In the genomic region with DNA sequence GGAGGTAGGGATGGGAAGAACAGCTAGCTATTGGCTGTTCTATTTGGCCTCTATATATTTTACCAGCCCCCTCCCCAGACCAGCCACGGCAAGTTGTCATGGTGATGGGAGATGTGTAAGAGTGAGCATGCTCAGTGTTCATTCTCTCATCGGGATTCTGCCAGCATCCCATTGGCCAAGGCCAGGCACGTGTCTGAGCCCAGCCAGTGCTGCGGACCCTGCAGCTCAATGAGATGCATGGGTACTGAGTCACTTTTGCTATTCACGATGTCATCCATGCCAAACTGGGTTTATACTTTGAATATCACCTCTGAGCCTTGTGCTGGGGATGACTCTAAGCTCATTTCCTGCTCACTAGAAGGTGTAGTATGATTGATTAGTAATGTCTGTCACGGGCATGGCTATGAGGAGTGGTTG, we compare ENCODE assay signal across 13 mouse cellular contexts. TPM values are rescaled to one million over a fixed set of nuclear protein-coding genes. Genes with fewer than 3 reads are reported as not detected.
DNase-seq lines count a peak whose midpoint lies in the region; ATAC-seq lines count a peak whose summit lies in the region.
"Had no signal": no experiment of that assay in that cellular context is flagged by ENCODE, and none has a peak within 500 bp of the region (broad histone marks: within the 10 kb centered on the region; RNA-seq: fewer than 3 reads in every experiment).

No protein-coding gene starts in this region.

- H3K4me2 ChIP-seq in midbrain, embryonic 12.5 days (replicated peaks), result no peak overlapping the region
- no peak overlapping the region for H3K4me2 ChIP-seq in midbrain, embryonic 11.5 days
- no peak overlapping the region for H3K4me2 ChIP-seq in midbrain, embryonic 16.5 days (ENCODE audit: low read length)
- H3K4me2 ChIP-seq: embryonic facial prominence, embryonic 15.5 days had no signal

- H3K27me3 ChIP-seq in midbrain, embryonic 12.5 days, result no peaks in the 10 kb centered on the region
- no peaks in the 10 kb centered on the region for H3K27me3 ChIP-seq in midbrain, embryonic 11.5 days (ENCODE audit: control insufficient read depth, insufficient read depth, low read length)
- no peaks in the 10 kb centered on the region for H3K27me3 ChIP-seq in midbrain, embryonic 16.5 days (ENCODE audit: control insufficient read depth, insufficient read depth, low read depth, low read length)
- H3K27me3 ChIP-seq: embryonic facial prominence, embryonic 15.5 days had no signal

- intact Hi-C loops in gastrocnemius, postnatal 36 days (cut with DNase I), result no loop called here
- intact Hi-C loops in heart, postnatal 14 days (cut with DNase I), result no loop called here

- ATAC-seq in midbrain, embryonic 12.5 days (ENCODE audit: low FRiP score, low read depth), result peak; percentile 47; the same call in 1 of the 2 replicates
- no peak for ATAC-seq in midbrain, embryonic 11.5 days (ENCODE audit: low FRiP score)
- ATAC-seq in midbrain, embryonic 16.5 days, result peak; percentile 95

- no peaks in the 10 kb centered on the region for H3K36me3 ChIP-seq in midbrain, embryonic 12.5 days
- H3K36me3 ChIP-seq in midbrain, embryonic 11.5 days (ENCODE audit: control insufficient read depth, insufficient read depth, low read length), result no peaks in the 10 kb centered on the region
- no peaks in the 10 kb centered on the region for H3K36me3 ChIP-seq in midbrain, embryonic 16.5 days (ENCODE audit: control insufficient read depth, insufficient read depth, low read length)
- H3K36me3 ChIP-seq: embryonic facial prominence, embryonic 15.5 days had no signal

- no peak overlapping the region for H3K27ac ChIP-seq in midbrain, embryonic 12.5 days (replicated peaks)
- no peak overlapping the region for H3K27ac ChIP-seq in midbrain, embryonic 11.5 days (ENCODE audit: low read depth, low read length)
- H3K27ac ChIP-seq in midbrain, embryonic 16.5 days (ENCODE audit: low read length), result peak overlapping the region; percentile 33; the same call in 1 of the 2 replicates
- H3K27ac ChIP-seq: embryonic facial prominence, embryonic 15.5 days; gastrocnemius, adult 2 months; stomach, postnatal 0 days had no signal

- 81% methylated on average over 6 of the region's 6 CpGs for WGBS in midbrain, embryonic 12.5 days
- WGBS in midbrain, embryonic 11.5 days, result 81% methylated on average over 6 of the region's 6 CpGs
- WGBS in midbrain, embryonic 16.5 days, result 70% methylated on average over 6 of the region's 6 CpGs

- no peaks in the 10 kb centered on the region for H3K4me1 ChIP-seq in midbrain, embryonic 12.5 days
- no peaks in the 10 kb centered on the region for H3K4me1 ChIP-seq in midbrain, embryonic 11.5 days (ENCODE audit: control insufficient read depth, insufficient read depth, low read length)
- H3K4me1 ChIP-seq in midbrain, embryonic 16.5 days (ENCODE audit: control insufficient read depth, insufficient read depth, low read length), result no peaks in the 10 kb centered on the region
- H3K4me1 ChIP-seq: embryonic facial prominence, embryonic 15.5 days had no signal

- peak; percentile 25 to 32 for DNase-seq in cerebellum, postnatal 10 days
- no peak for DNase-seq in cerebellum, postnatal 36 days
- no peak for DNase-seq in midbrain, embryonic 11.5 days (ENCODE audit: low spot score, missing footprints)
- DNase-seq in brain, adult 2 months (ENCODE audit: low read depth, low spot score), result peak; percentile 16
- no peak for DNase-seq in gastrocnemius, postnatal 36 days
- no peak for DNase-seq in heart, postnatal 14 days
- DNase-seq: gastrocnemius, adult 2 months; kidney, adult 11 months; right cerebral cortex, adult 18-20 months had no signal

- H3K4me3 ChIP-seq in midbrain, embryonic 12.5 days, result no peak overlapping the region
- no peak overlapping the region for H3K4me3 ChIP-seq in midbrain, embryonic 11.5 days (ENCODE audit: low read depth, low read length)
- no peak overlapping the region for H3K4me3 ChIP-seq in midbrain, embryonic 16.5 days (ENCODE audit: low read depth, low read length)
- H3K4me3 ChIP-seq: embryonic facial prominence, embryonic 15.5 days; gastrocnemius, adult 2 months had no signal

- H3K9me3 ChIP-seq in midbrain, embryonic 12.5 days, result no peaks in the 10 kb centered on the region
- H3K9me3 ChIP-seq in midbrain, embryonic 11.5 days (ENCODE audit: control insufficient read depth, low read length), result no peaks in the 10 kb centered on the region
- no peaks in the 10 kb centered on the region for H3K9me3 ChIP-seq in midbrain, embryonic 16.5 days (replicated peaks; ENCODE audit: control insufficient read depth, low read length, poor library complexity, severe bottlenecking)
- H3K9me3 ChIP-seq: embryonic facial prominence, embryonic 15.5 days had no signal

- no peak overlapping the region for H3K9ac ChIP-seq in midbrain, embryonic 12.5 days (replicated peaks)
- no peak overlapping the region for H3K9ac ChIP-seq in midbrain, embryonic 11.5 days (ENCODE audit: low read length)
- H3K9ac ChIP-seq in midbrain, embryonic 16.5 days (ENCODE audit: low read depth, low read length), result no peak overlapping the region
- H3K9ac ChIP-seq: embryonic facial prominence, embryonic 15.5 days had no signal

RNA-seq across cellular contexts. Expression of gene Ccdc114, which starts 49.4 kb away (rescaled TPM):
- polyA plus RNA-seq in midbrain, embryonic 12.5 days (2016; fragmentation: Nextera tagmentation; extraction: Ambion mirVana), result 2.2 and 3.4 TPM in 2 replicates
- 2.0 and 2.4 TPM in 2 replicates for polyA plus RNA-seq in midbrain, embryonic 11.5 days (2014; fragmentation: Nextera tagmentation; extraction: Ambion mirVana)
- polyA plus RNA-seq in midbrain, embryonic 16.5 days (2015; fragmentation: Nextera tagmentation; extraction: Ambion mirVana), result 6.4 and 7.9 TPM in 2 replicates
- under 1 TPM; 0.28 to 0.42 TPM for total RNA-seq in gastrocnemius, postnatal 36 days (2021)
- 1 to 10 TPM; 2.0 to 2.2 TPM for total RNA-seq in heart, postnatal 14 days (2021)

RNA-seq across cellular contexts. Expression of gene Emp3, which starts 52.1 kb away (rescaled TPM):
- 33.9 and 46.5 TPM in 2 replicates for polyA plus RNA-seq in midbrain, embryonic 12.5 days (2016; fragmentation: Nextera tagmentation; extraction: Ambion mirVana)
- polyA plus RNA-seq in midbrain, embryonic 11.5 days (2014; fragmentation: Nextera tagmentation; extraction: Ambion mirVana), result 27.2 and 28.2 TPM in 2 replicates
- polyA plus RNA-seq in midbrain, embryonic 16.5 days (2015; fragmentation: Nextera tagmentation; extraction: Ambion mirVana), result 18.3 and 19.9 TPM in 2 replicates
- total RNA-seq in gastrocnemius, postnatal 36 days (2021), result 10 to 100 TPM; 10.9 to 11.2 TPM
- total RNA-seq in heart, postnatal 14 days (2021), result 10 to 100 TPM; 25.7 to 32.4 TPM

RNA-seq across cellular contexts. Expression of gene Abcc6, which starts 56.8 kb away (rescaled TPM):
- 0.58 and 0.59 TPM in 2 replicates for polyA plus RNA-seq in midbrain, embryonic 12.5 days (2016; fragmentation: Nextera tagmentation; extraction: Ambion mirVana)
- polyA plus RNA-seq in midbrain, embryonic 11.5 days (2014; fragmentation: Nextera tagmentation; extraction: Ambion mirVana), result 0.03 and 0.44 TPM in 2 replicates
- 0.27 and 0.45 TPM in 2 replicates for polyA plus RNA-seq in midbrain, embryonic 16.5 days (2015; fragmentation: Nextera tagmentation; extraction: Ambion mirVana)
- not detected for total RNA-seq in gastrocnemius, postnatal 36 days (2021)
- total RNA-seq in heart, postnatal 14 days (2021), result under 1 TPM; 0.05 TPM

Comparison
In these comparisons a context has a peak if more than half of its experiments do, and no peak if none do; other contexts are left out.
1. DNase-seq: peak in cerebellum, postnatal 10 days (2 of 2) and brain, adult 2 months (single experiment); none in cerebellum, postnatal 36 days (0 of 2), midbrain, embryonic 11.5 days (single experiment), gastrocnemius, postnatal 36 days (0 of 2) and heart, postnatal 14 days (0 of 2).